Mouse (Mus musculus): ENCODE results near the gene Kctd13. TPM values are rescaled to one million over a fixed set of nuclear protein-coding genes. Genes with fewer than 3 reads are reported as not detected.
"Not testable (repeated sequence)": the region's sequence is repeated elsewhere in the genome, so short reads cannot be mapped to it uniquely, and the experiment has no call there.

Kctd13 gene
- polyA plus RNA-seq, 1 experiment from 2014 or later, result 20.2 TPM

GRCm38 (mm10) chr7:126905590-126905989 lies 23.1 kb upstream of the Kctd13 start:
- Histone ChIP-seq H3K4me2 (replicated peaks) (no peak overlapping the region), H3K9me3 (replicated peaks) (no peaks in the 10 kb centered on the region), H3K4me3 (replicated peaks) (no peak overlapping the region), H3K9ac (no peak overlapping the region), H3K36me3 (no peaks in the 10 kb centered on the region), H3K27ac (replicated peaks) (no peak overlapping the region), H3K27me3 (no peaks in the 10 kb centered on the region), H3K4me1 (no peaks in the 10 kb centered on the region)
- WGBS, result 70% methylated on average over 3 of the region's 3 CpGs
- no peak for ATAC-seq (ENCODE audit: insufficient number of reproducible peaks, low FRiP score, low TSS enrichment, low read depth)

- WGBS, result 82% methylated on average over 3 of the region's 3 CpGs
Observed at GRCm38 (mm10) chr7:126914844-126915243, 13.8 kb upstream of the Kctd13 start.

DNA sequence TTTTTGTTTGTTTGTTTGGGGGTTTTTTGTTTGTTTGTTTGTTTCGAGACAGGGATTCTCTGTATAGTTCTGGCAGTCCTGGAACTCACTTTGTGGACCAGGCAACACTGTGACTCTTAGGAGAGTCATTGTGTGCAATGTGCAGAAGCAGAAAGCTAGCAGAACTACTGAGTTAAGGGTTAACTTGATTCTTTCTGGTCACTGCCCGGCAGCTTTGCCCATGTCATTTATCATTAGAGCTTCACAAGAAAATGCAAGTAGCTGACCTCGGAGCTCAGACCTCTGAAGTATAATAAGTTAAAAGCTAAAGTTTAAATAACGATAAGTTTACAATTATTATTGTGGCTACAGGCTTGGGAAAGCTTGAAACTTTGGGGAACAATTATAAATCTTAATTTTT lies 10.3 kb upstream of the Kctd13 start:
- ATAC-seq (ENCODE audit: insufficient number of reproducible peaks, low FRiP score, low TSS enrichment, low read depth); H3K4me1 ChIP-seq; H3K9me3 ChIP-seq (replicated peaks); H3K36me3 ChIP-seq; H3K27ac ChIP-seq (replicated peaks); H3K9ac ChIP-seq; H3K27me3 ChIP-seq; H3K4me3 ChIP-seq (replicated peaks); H3K4me2 ChIP-seq (replicated peaks): not testable (repeated sequence)
- 41% methylated on average over 4 of the region's 4 CpGs for WGBS

More at GRCm38 (mm10) chr7:126914844-126915243, 13.8 kb upstream of the Kctd13 start:
- H3K9ac ChIP-seq, result no peak overlapping the region
- H3K9me3 ChIP-seq (replicated peaks), result no peaks in the 10 kb centered on the region
- H3K27me3 ChIP-seq, result no peaks in the 10 kb centered on the region
- H3K4me1 ChIP-seq, result no peaks in the 10 kb centered on the region
- H3K27ac ChIP-seq (replicated peaks), result no peak overlapping the region
- H3K36me3 ChIP-seq, result no peaks in the 10 kb centered on the region
- ATAC-seq (ENCODE audit: insufficient number of reproducible peaks, low FRiP score, low TSS enrichment, low read depth), result no peak
- H3K4me2 ChIP-seq (replicated peaks), result no peak overlapping the region
- no peak overlapping the region for H3K4me3 ChIP-seq (replicated peaks)

DNA sequence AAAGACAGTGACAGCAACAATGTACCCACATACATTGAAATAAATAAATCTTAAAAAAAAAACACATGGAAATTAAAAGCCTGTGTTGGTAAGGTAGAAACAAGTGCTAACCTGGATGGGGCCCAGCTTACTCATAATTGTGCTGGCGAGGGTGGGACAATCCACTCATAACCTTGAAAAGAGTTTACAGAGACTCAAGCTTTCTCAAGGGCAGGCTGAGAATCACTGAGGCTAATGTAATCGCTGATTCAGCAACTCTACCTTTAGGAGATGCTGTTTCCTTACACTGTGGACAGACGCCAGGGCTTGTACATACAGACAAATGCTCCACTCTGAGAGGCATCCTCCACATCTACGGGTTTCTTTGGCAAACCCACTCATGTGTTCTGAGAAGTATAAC lies 8.7 kb upstream of the Kctd13 start:
- Histone ChIP-seq H3K4me2 (replicated peaks) (no peak overlapping the region), H3K27ac (replicated peaks) (no peak overlapping the region), H3K27me3 (no peaks in the 10 kb centered on the region), H3K9me3 (replicated peaks) (no peaks in the 10 kb centered on the region), H3K9ac (no peak overlapping the region), H3K36me3 (no peaks in the 10 kb centered on the region), H3K4me1 (no peaks in the 10 kb centered on the region), H3K4me3 (replicated peaks) (no peak overlapping the region)
- 83% methylated on average over 4 of the region's 4 CpGs for WGBS
- ATAC-seq (ENCODE audit: insufficient number of reproducible peaks, low FRiP score, low TSS enrichment, low read depth), result no peak

- WGBS, result 72% methylated on average over 2 of the region's 2 CpGs
- no peaks in the 10 kb centered on the region for H3K36me3 ChIP-seq
- no peaks in the 10 kb centered on the region for H3K9me3 ChIP-seq (replicated peaks)
Observed at GRCm38 (mm10) chr7:126921563-126921962, 7.1 kb upstream of the Kctd13 start.

DNA sequence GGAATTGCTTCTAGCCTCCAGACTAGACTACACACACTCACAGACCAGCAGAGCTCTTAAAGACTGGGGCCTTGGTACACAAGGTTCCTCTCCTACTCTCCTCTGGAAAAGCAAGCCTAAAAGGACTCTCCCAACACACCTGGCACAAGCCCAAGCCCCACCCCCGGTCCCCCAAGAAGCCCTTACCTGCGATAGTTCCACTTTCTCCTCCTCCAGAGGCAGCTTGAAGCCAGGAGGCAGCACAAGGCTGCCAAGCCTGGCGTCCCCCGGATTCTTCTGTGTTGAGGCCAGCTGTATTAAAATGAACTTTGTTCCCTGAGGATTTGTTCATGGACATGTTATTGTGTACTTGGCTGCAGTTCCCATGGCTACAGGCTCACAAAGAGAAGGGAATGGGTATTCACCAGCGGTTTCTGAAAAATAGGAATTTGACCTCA lies 6.0 kb upstream of the Kctd13 start, which contains the start of gene Tmem219:
Gene Tmem219, minus strand, starts transcription at position 294 of the 437 bp plus-strand sequence.
- Histone ChIP-seq H3K9ac (no peak within 1 kb of the TSS), H3K36me3 (no peaks in the 10 kb centered on the region), H3K4me3 (replicated peaks) (no peak within 1 kb of the TSS), H3K4me2 (replicated peaks) (no peak within 1 kb of the TSS), H3K27me3 (no peaks in the 10 kb centered on the region), H3K4me1 (no peaks in the 10 kb centered on the region), H3K27ac (replicated peaks) (0 out of 2 replicates have a peak within 1 kb of the TSS, but pooled peaks have one; percentile 18), H3K9me3 (replicated peaks) (no peaks in the 10 kb centered on the region)
- ATAC-seq (ENCODE audit: insufficient number of reproducible peaks, low FRiP score, low TSS enrichment, low read depth), result no peak; the same call in 1 of the 2 replicates
- WGBS, result 34% methylated on average over 5 of the region's 5 CpGs

More at GRCm38 (mm10) chr7:126921563-126921962, 7.1 kb upstream of the Kctd13 start:
- Histone ChIP-seq H3K4me1 (no peaks in the 10 kb centered on the region), H3K27ac (replicated peaks) (no peak overlapping the region), H3K9ac (no peak overlapping the region), H3K27me3 (no peaks in the 10 kb centered on the region), H3K4me3 (replicated peaks) (no peak overlapping the region), H3K4me2 (replicated peaks) (no peak overlapping the region)
- ATAC-seq (ENCODE audit: insufficient number of reproducible peaks, low FRiP score, low TSS enrichment, low read depth), result no peak

- WGBS, result 74% methylated on average over 5 of the region's 5 CpGs
- Histone ChIP-seq H3K27me3 (no peaks in the 10 kb centered on the region), H3K9me3 (replicated peaks) (no peaks in the 10 kb centered on the region), H3K27ac (replicated peaks) (no peak overlapping the region), H3K36me3 (no peaks in the 10 kb centered on the region), H3K4me1 (peaks cover under 1% of the 10 kb centered on the region), H3K4me3 (replicated peaks) (no peak overlapping the region), H3K4me2 (replicated peaks) (no peak overlapping the region), H3K9ac (no peak overlapping the region)
- no peak for ATAC-seq (ENCODE audit: insufficient number of reproducible peaks, low FRiP score, low TSS enrichment, low read depth)
Observed at GRCm38 (mm10) chr7:126923999-126924398, 4.7 kb upstream of the Kctd13 start.

DNA sequence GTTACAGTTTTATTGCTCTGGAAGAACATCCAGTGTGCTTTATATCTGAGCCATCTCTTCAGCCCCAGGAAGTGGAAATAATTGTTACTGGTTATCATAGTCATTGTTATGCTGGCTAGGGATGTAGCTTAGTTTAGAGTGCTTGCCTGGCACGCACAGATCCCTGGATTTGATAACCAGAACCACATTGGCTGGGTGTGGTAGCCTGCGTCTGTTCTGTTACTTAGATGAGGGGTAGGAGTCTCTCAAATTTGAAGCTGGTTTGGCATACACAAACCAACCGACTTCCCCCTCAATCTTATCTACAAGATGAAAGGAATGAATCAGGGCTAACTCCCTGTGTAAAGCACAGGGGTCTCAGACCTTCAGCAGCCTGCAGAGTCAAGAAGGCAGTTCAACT lies 2.4 kb upstream of the Kctd13 start:
- H3K4me1 ChIP-seq, result peaks cover 12% of the 10 kb centered on the region
- H3K9ac ChIP-seq, result no peak overlapping the region
- no peak overlapping the region for H3K27ac ChIP-seq (replicated peaks)
- no peak overlapping the region for H3K4me3 ChIP-seq (replicated peaks)
- 25% methylated on average over 3 of the region's 3 CpGs for WGBS
- H3K4me2 ChIP-seq (replicated peaks), result no peak overlapping the region
- ATAC-seq (ENCODE audit: insufficient number of reproducible peaks, low FRiP score, low TSS enrichment, low read depth), result no peak
- 0 out of 2 replicates have a peak, but pooled peaks cover 7% of the 10 kb centered on the region for H3K36me3 ChIP-seq
- H3K9me3 ChIP-seq (replicated peaks), result no peaks in the 10 kb centered on the region
- no peaks in the 10 kb centered on the region for H3K27me3 ChIP-seq

- Histone ChIP-seq H3K9ac (peak overlapping the region; percentile 64), H3K27me3 (no peaks in the 10 kb centered on the region), H3K4me1 (peaks cover 12% of the 10 kb centered on the region), H3K36me3 (peaks cover 14% of the 10 kb centered on the region; the same call in 1 of the 2 replicates), H3K9me3 (replicated peaks) (no peaks in the 10 kb centered on the region), H3K4me2 (replicated peaks) (peak overlapping the region; percentile 89), H3K4me3 (replicated peaks) (peak overlapping the region; percentile 68), H3K27ac (replicated peaks) (peak overlapping the region; percentile 75)
- WGBS, result under 1% methylated on average over 27 of the region's 27 CpGs
- ATAC-seq (ENCODE audit: insufficient number of reproducible peaks, low FRiP score, low TSS enrichment, low read depth), result peak; percentile 66; the same call in 1 of the 2 replicates
Observed at GRCm38 (mm10) chr7:126929046-126929445, 367 bp downstream of the Kctd13 start.

DNA sequence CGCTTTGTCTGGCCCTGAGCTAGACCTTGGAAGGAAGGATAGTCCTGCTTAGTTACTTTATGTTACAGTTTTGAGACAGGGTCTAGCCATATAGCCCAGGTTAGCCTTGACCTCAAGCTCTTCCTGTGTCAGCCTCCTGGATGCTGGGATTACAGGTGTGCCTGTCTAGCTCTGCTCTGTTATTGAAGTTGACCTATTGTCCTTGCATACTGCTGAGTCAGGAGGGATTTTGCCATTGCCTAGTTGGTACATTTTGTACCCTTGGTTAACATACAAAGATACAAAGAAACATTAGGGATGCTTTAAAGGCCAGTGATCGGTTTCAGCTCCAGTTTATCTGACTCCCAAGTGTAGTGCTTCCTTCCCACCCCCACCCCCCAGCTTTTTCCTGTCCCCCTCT lies 4.0 kb downstream of the Kctd13 start:
- Histone ChIP-seq H3K27me3 (no peaks in the 10 kb centered on the region), H3K36me3 (peaks cover 34% of the 10 kb centered on the region), H3K4me1 (peaks cover 12% of the 10 kb centered on the region), H3K9ac (no peak overlapping the region), H3K27ac (replicated peaks) (no peak overlapping the region), H3K4me3 (replicated peaks) (no peak overlapping the region), H3K4me2 (replicated peaks) (no peak overlapping the region), H3K9me3 (replicated peaks) (no peaks in the 10 kb centered on the region)
- no peak for ATAC-seq (ENCODE audit: insufficient number of reproducible peaks, low FRiP score, low TSS enrichment, low read depth)
- WGBS, result 91% methylated on average over 2 of the region's 2 CpGs

DNA sequence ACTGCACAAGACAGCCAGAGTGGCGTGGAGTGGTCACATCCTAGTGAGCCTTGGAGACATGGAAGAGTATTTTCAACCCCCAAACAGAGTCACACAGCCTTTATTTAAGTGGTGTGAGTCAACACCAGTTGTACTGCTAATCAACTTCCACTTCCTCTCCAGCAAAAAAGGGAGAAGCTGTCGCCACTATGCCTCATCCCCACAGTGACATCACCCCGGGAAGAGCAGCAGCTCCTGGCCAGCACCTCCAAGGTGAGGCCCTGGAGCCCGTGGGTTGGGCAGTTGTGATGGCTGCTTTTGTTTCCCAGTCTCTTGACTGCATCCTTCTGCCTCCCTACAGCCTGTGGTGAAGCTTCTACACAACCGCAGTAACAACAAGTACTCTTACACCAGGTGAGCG lies 12.5 kb downstream of the Kctd13 start:
- H3K4me1 ChIP-seq, result no peaks in the 10 kb centered on the region
- H3K9me3 ChIP-seq (replicated peaks), result no peaks in the 10 kb centered on the region
- no peak overlapping the region for H3K9ac ChIP-seq
- no peak overlapping the region for H3K4me3 ChIP-seq (replicated peaks)
- no peak overlapping the region for H3K27ac ChIP-seq (replicated peaks)
- no peak for ATAC-seq (ENCODE audit: insufficient number of reproducible peaks, low FRiP score, low TSS enrichment, low read depth)
- WGBS, result 47% methylated on average over 6 of the region's 6 CpGs
- H3K27me3 ChIP-seq, result no peaks in the 10 kb centered on the region
- H3K4me2 ChIP-seq (replicated peaks), result no peak overlapping the region
- peaks cover 33% of the 10 kb centered on the region for H3K36me3 ChIP-seq

DNA sequence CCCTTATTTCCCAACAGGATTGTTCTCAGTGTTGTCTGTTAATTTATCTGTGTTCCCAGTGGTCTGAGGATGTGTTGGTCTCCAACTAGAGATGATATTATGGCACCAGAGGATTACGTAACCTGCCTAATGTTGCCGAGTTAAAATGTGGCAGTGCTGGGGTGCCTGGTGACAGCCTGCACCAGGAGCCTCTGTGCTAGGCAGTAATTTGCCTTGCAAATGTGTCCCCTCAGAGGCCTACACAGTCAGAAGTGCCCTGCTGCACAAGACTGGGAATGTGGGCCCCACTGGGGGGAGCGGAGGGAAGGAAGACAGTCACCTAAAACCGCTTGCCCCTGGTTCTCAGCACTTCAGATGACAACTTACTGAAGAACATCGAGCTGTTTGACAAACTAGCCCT lies 13.1 kb downstream of the Kctd13 start:
- Histone ChIP-seq H3K36me3 (peaks cover 29% of the 10 kb centered on the region), H3K27me3 (no peaks in the 10 kb centered on the region), H3K4me2 (replicated peaks) (no peak overlapping the region), H3K4me3 (replicated peaks) (no peak overlapping the region), H3K4me1 (no peaks in the 10 kb centered on the region), H3K9me3 (replicated peaks) (no peaks in the 10 kb centered on the region), H3K27ac (replicated peaks) (no peak overlapping the region), H3K9ac (no peak overlapping the region)
- 76% methylated on average over 5 of the region's 5 CpGs for WGBS
- ATAC-seq (ENCODE audit: insufficient number of reproducible peaks, low FRiP score, low TSS enrichment, low read depth), result no peak
